Mouse (Mus musculus) intestine, postnatal 0 days (tissue): ENCODE measurements around the gene Bmp7. TPM values are rescaled to one million over a fixed set of nuclear protein-coding genes. Genes with fewer than 3 reads are reported as not detected.

ENCODE experiments used
- ATAC-seq: fragments of 200-750 bp; cut with Nextera tagmentation; 2 replicates; pipeline ENCODE4 v1.8.0; 2017; ENCODE audit warnings: mild to moderate bottlenecking, moderate TSS enrichment, moderate library complexity
- H3K27ac ChIP-seq: fragments of 300-500 bp; sonication (generic); 2 replicates; pipeline ENCODE4 v1.5.1; 2014; ENCODE audit warnings: mild to moderate bottlenecking, low read depth, low read length, moderate library complexity
- H3K27me3 ChIP-seq: fragments of 300-500 bp; sonication (generic); replicated peaks from 2 replicates; pipeline ENCODE4 v1.6.1; 2014; ENCODE audit warnings: low read length, mixed read lengths; ENCODE audit not compliant: control insufficient read depth, insufficient read depth
- H3K36me3 ChIP-seq: fragments of 300-500 bp; sonication (generic); 2 replicates; pipeline ENCODE4 v1.6.1; 2014; ENCODE audit warnings: mild to moderate bottlenecking, moderate library complexity; ENCODE audit not compliant: control insufficient read depth, insufficient read depth
- H3K4me1 ChIP-seq: fragments of 300-500 bp; sonication (generic); replicated peaks from 2 replicates; pipeline ENCODE4 v1.6.1; 2014; ENCODE audit warnings: antibody characterized with exemption, low read length, mixed read lengths; ENCODE audit not compliant: control insufficient read depth, insufficient read depth
- H3K4me2 ChIP-seq: fragments of 300-500 bp; sonication (generic); replicated peaks from 2 replicates; pipeline ENCODE4 v1.6.1; 2014; ENCODE audit warnings: low read depth, mild to moderate bottlenecking, moderate library complexity
- H3K4me3 ChIP-seq: fragments of 300-500 bp; sonication (generic); 2 replicates; pipeline ENCODE4 v1.5.1; 2014; ENCODE audit warnings: low read depth, low read length
- H3K9ac ChIP-seq: fragments of 300-500 bp; sonication (generic); 2 replicates; pipeline ENCODE4 v1.6.1; 2014; ENCODE audit warnings: mild to moderate bottlenecking, low read depth, low read length
- H3K9me3 ChIP-seq: fragments of 300-500 bp; sonication (generic); 2 replicates; pipeline ENCODE4 v1.6.1; 2016; ENCODE audit warnings: mixed run types; ENCODE audit not compliant: control insufficient read depth
- CTCF ChIP-seq: sonication (generic); IDR thresholded peaks from 2 replicates; pipeline ENCODE4 v1.5.1; 2016; ENCODE audit warnings: low read depth, mild to moderate bottlenecking, control low read depth, antibody characterized with exemption, moderate library complexity
- WGBS: fragments of 180-500 bp; shearing (Covaris S2); extraction: QIAGEN DNeasy Blood & Tissue Kit; methylation state at CpG from one replicate; pipeline ENCODE4 v1.1.7; 2014; 5-methylcytosine and 5-hydroxymethylcytosine counted together
- polyA plus RNA-seq: library from polyadenylated mRNA; unstranded; fragments of >200 nt; fragmentation: Nextera tagmentation; extraction: Ambion mirVana; gene quantifications from 2 replicates; pipeline ENCODE4 v1.2.1, GENCODE M21; 2015

Bmp7 gene
- polyA plus RNA-seq, 1 experiment from 2014 or later: 37.6 TPM

GRCm38 (mm10) chr2:172905057-172905456 lies 35.1 kb downstream of the Bmp7 start:
- H3K27me3 ChIP-seq: no peaks in the 10 kb centered on the region
- no peaks in the 10 kb centered on the region for H3K9me3 ChIP-seq
- peak overlapping the region; percentile 83 for H3K27ac ChIP-seq
- H3K36me3 ChIP-seq: no peaks in the 10 kb centered on the region
- 47% methylated on average over 5 of the region's 5 CpGs for WGBS
- 0 out of 2 replicates have a peak overlapping the region, but pooled peaks have one; percentile 7 for H3K9ac ChIP-seq
- H3K4me3 ChIP-seq: no peak overlapping the region
- no peak overlapping the region for H3K4me2 ChIP-seq
- peaks cover 15% of the 10 kb centered on the region for H3K4me1 ChIP-seq
- ATAC-seq: no peak; the same call in 1 of the 2 replicates
- TF ChIP-seq CTCF: peak; percentile 35

GRCm38 (mm10) chr2:172904614-172905013 lies 35.5 kb downstream of the Bmp7 start:
- H3K9me3 ChIP-seq: no peaks in the 10 kb centered on the region
- no peak for ATAC-seq
- H3K4me1 ChIP-seq: peaks cover 15% of the 10 kb centered on the region
- no peak for TF ChIP-seq CTCF
- H3K4me2 ChIP-seq: no peak overlapping the region
- no peaks in the 10 kb centered on the region for H3K36me3 ChIP-seq
- no peaks in the 10 kb centered on the region for H3K27me3 ChIP-seq
- H3K27ac ChIP-seq: peak overlapping the region; percentile 83
- WGBS: 76% methylated on average over 6 of the region's 6 CpGs
- H3K9ac ChIP-seq: 0 out of 2 replicates have a peak overlapping the region, but pooled peaks have one; percentile 7
- no peak overlapping the region for H3K4me3 ChIP-seq

GRCm38 (mm10) chr2:172903523-172903922 lies 36.6 kb downstream of the Bmp7 start:
- ATAC-seq: peak; percentile 23; the same call in 1 of the 2 replicates
- TF ChIP-seq CTCF: no peak
- no peak overlapping the region for H3K4me2 ChIP-seq
- no peaks in the 10 kb centered on the region for H3K27me3 ChIP-seq
- H3K36me3 ChIP-seq: no peaks in the 10 kb centered on the region
- WGBS: 47% methylated on average over 8 of the region's 8 CpGs
- no peak overlapping the region for H3K4me3 ChIP-seq
- no peak overlapping the region for H3K9ac ChIP-seq
- H3K27ac ChIP-seq: peak overlapping the region; percentile 83
- H3K9me3 ChIP-seq: no peaks in the 10 kb centered on the region
- H3K4me1 ChIP-seq: peaks cover 15% of the 10 kb centered on the region

- peak; percentile 57 for TF ChIP-seq CTCF
- no peaks in the 10 kb centered on the region for H3K36me3 ChIP-seq
- H3K4me2 ChIP-seq: 0 out of 2 replicates have a peak overlapping the region, but pooled peaks have one; percentile 21
- H3K4me3 ChIP-seq: no peak overlapping the region
- peak overlapping the region; percentile 71 for H3K27ac ChIP-seq
- no peaks in the 10 kb centered on the region for H3K27me3 ChIP-seq
- peaks cover 12% of the 10 kb centered on the region; the same call in 1 of the 2 replicates for H3K4me1 ChIP-seq
- ATAC-seq: peak; percentile 77
- no peaks in the 10 kb centered on the region for H3K9me3 ChIP-seq
- 31% methylated on average over 10 of the region's 10 CpGs for WGBS
- no peak overlapping the region for H3K9ac ChIP-seq
Observed at GRCm38 (mm10) chr2:172900954-172901701, 39.0 kb downstream of the Bmp7 start.

GRCm38 (mm10) chr2:172889756-172890443 lies 50.2 kb downstream of the Bmp7 start:
- Histone ChIP-seq H3K9me3 (no peaks in the 10 kb centered on the region), H3K9ac (no peak overlapping the region), H3K4me3 (no peak overlapping the region), H3K4me1 (no peaks in the 10 kb centered on the region), H3K27ac (no peak overlapping the region), H3K4me2 (no peak overlapping the region), H3K36me3 (peaks cover 6% of the 10 kb centered on the region; the same call in 1 of the 2 replicates), H3K27me3 (no peaks in the 10 kb centered on the region)
- no peak for TF ChIP-seq CTCF
- no peak for ATAC-seq
- WGBS: 65% methylated on average over 15 of the region's 15 CpGs

- no peak for ATAC-seq
- WGBS: 83% methylated on average over 12 of the region's 12 CpGs
- Histone ChIP-seq H3K4me2 (no peak overlapping the region), H3K4me3 (no peak overlapping the region), H3K27me3 (no peaks in the 10 kb centered on the region), H3K4me1 (no peaks in the 10 kb centered on the region), H3K9ac (no peak overlapping the region), H3K9me3 (no peaks in the 10 kb centered on the region), H3K27ac (no peak overlapping the region), H3K36me3 (peaks cover 6% of the 10 kb centered on the region; the same call in 1 of the 2 replicates)
- TF ChIP-seq CTCF: no peak
Observed at GRCm38 (mm10) chr2:172889222-172889621, 50.9 kb downstream of the Bmp7 start.
